ENCODE assay signal across 12 mouse cellular contexts in genomic region chr13:29549761-29550160, GRCm38 (mm10).
A peak's percentile ranks its signal among the peaks of the same experiment; 100 is the strongest.
DNase-seq lines count a peak whose midpoint lies in the region; ATAC-seq lines count a peak whose summit lies in the region.
"Had no signal": no experiment of that assay in that cellular context is flagged by ENCODE, and none has a peak within 500 bp of the region (broad histone marks: within the 10 kb centered on the region; RNA-seq: fewer than 3 reads in every experiment).

No protein-coding gene starts in this region.

- peaks cover 2% of the 10 kb centered on the region; the same call in 1 of the 2 replicates for H3K4me1 ChIP-seq in forebrain, embryonic 14.5 days (ENCODE audit: control insufficient read depth, insufficient read depth, low read length)
- no peaks in the 10 kb centered on the region for H3K4me1 ChIP-seq in forebrain, embryonic 12.5 days
- no peaks in the 10 kb centered on the region for H3K4me1 ChIP-seq in kidney, embryonic 15.5 days
- H3K4me1 ChIP-seq in heart, embryonic 16.5 days (ENCODE audit: control insufficient read depth, insufficient read depth, low read length) = peaks cover 3% of the 10 kb centered on the region; the same call in 1 of the 2 replicates

- H3K27ac ChIP-seq in forebrain, embryonic 14.5 days (ENCODE audit: low read depth, low read length) = no peak overlapping the region
- H3K27ac ChIP-seq in forebrain, embryonic 12.5 days = no peak overlapping the region
- H3K27ac ChIP-seq in kidney, embryonic 15.5 days = no peak overlapping the region
- H3K27ac ChIP-seq in heart, embryonic 16.5 days (ENCODE audit: low read length) = peak overlapping the region; percentile 64
- H3K27ac ChIP-seq: neural tube, embryonic 15.5 days had no signal

- no peak overlapping the region for H3K4me3 ChIP-seq in forebrain, embryonic 14.5 days (ENCODE audit: low read depth, low read length)
- H3K4me3 ChIP-seq in forebrain, embryonic 12.5 days (replicated peaks) = no peak overlapping the region
- H3K4me3 ChIP-seq in kidney, embryonic 15.5 days (replicated peaks) = no peak overlapping the region
- no peak overlapping the region for H3K4me3 ChIP-seq in heart, embryonic 16.5 days (ENCODE audit: low read length)
- H3K4me3 ChIP-seq: neural tube, embryonic 15.5 days had no signal

- no peaks in the 10 kb centered on the region for H3K9me3 ChIP-seq in forebrain, embryonic 14.5 days (replicated peaks; ENCODE audit: control insufficient read depth, low read length)
- H3K9me3 ChIP-seq in forebrain, embryonic 12.5 days = no peaks in the 10 kb centered on the region
- no peaks in the 10 kb centered on the region for H3K9me3 ChIP-seq in kidney, embryonic 15.5 days (replicated peaks)
- H3K9me3 ChIP-seq in heart, embryonic 16.5 days (replicated peaks; ENCODE audit: control insufficient read depth, low read length) = no peaks in the 10 kb centered on the region
- H3K9me3 ChIP-seq: neural tube, embryonic 15.5 days had no signal

- ATAC-seq in forebrain, embryonic 14.5 days = 0 out of 2 replicates have a peak, but pooled peaks have one; percentile 37
- ATAC-seq in forebrain, embryonic 12.5 days (ENCODE audit: low FRiP score) = no peak
- no peak for ATAC-seq in kidney, embryonic 15.5 days (replicated peaks; ENCODE audit: low FRiP score)
- ATAC-seq in heart, embryonic 16.5 days (replicated peaks; ENCODE audit: extremely low read depth, insufficient read depth, low FRiP score) = peak; percentile 63

- WGBS in forebrain, embryonic 14.5 days = 66% methylated on average over 2 of the region's 2 CpGs
- WGBS in forebrain, embryonic 12.5 days = 81% methylated on average over 2 of the region's 2 CpGs
- WGBS in kidney, embryonic 15.5 days = 49% methylated on average over 2 of the region's 2 CpGs
- 31% methylated on average over 2 of the region's 2 CpGs for WGBS in heart, embryonic 16.5 days

- no peaks in the 10 kb centered on the region for H3K36me3 ChIP-seq in forebrain, embryonic 14.5 days (ENCODE audit: control insufficient read depth, insufficient read depth, low read length)
- no peaks in the 10 kb centered on the region for H3K36me3 ChIP-seq in forebrain, embryonic 12.5 days (replicated peaks)
- H3K36me3 ChIP-seq in kidney, embryonic 15.5 days = no peaks in the 10 kb centered on the region
- H3K36me3 ChIP-seq in heart, embryonic 16.5 days (ENCODE audit: control insufficient read depth, insufficient read depth) = no peaks in the 10 kb centered on the region
- H3K36me3 ChIP-seq: neural tube, embryonic 15.5 days had no signal

- no peak for DNase-seq in forebrain, embryonic 14.5 days (ENCODE audit: low spot score)
- DNase-seq in kidney, adult 9 months = peak; percentile 52
- DNase-seq in NIH3T3 (ENCODE audit: low read depth) = peak; percentile 37
- no peak for DNase-seq in B cell, adult 2 months
- DNase-seq in embryo, embryonic 10.5 days (ENCODE audit: low spot score) = no peak
- DNase-seq: cerebellum, adult 9-10 months; right cerebral cortex, postnatal 25 days had no signal

- H3K4me2 ChIP-seq in forebrain, embryonic 14.5 days (ENCODE audit: low read length) = no peak overlapping the region
- no peak overlapping the region for H3K4me2 ChIP-seq in forebrain, embryonic 12.5 days
- H3K4me2 ChIP-seq in kidney, embryonic 15.5 days = no peak overlapping the region
- H3K4me2 ChIP-seq in heart, embryonic 16.5 days (ENCODE audit: low read depth, low read length) = no peak overlapping the region
- H3K4me2 ChIP-seq: liver, embryonic 11.5 days; neural tube, embryonic 15.5 days had no signal

- H3K27me3 ChIP-seq in forebrain, embryonic 14.5 days (replicated peaks; ENCODE audit: control insufficient read depth, insufficient read depth, low read length) = no peaks in the 10 kb centered on the region
- no peaks in the 10 kb centered on the region for H3K27me3 ChIP-seq in forebrain, embryonic 12.5 days
- H3K27me3 ChIP-seq in kidney, embryonic 15.5 days = no peaks in the 10 kb centered on the region
- H3K27me3 ChIP-seq in heart, embryonic 16.5 days (ENCODE audit: control insufficient read depth, insufficient read depth, low read length) = no peaks in the 10 kb centered on the region
- H3K27me3 ChIP-seq: neural tube, embryonic 15.5 days had no signal

- no peak overlapping the region for H3K9ac ChIP-seq in forebrain, embryonic 14.5 days (ENCODE audit: low read length)
- H3K9ac ChIP-seq in forebrain, embryonic 12.5 days = no peak overlapping the region
- no peak overlapping the region for H3K9ac ChIP-seq in kidney, embryonic 15.5 days
- no peak overlapping the region for H3K9ac ChIP-seq in heart, embryonic 16.5 days (ENCODE audit: low read length)
- H3K9ac ChIP-seq: neural tube, embryonic 15.5 days had no signal

Comparison
In these comparisons a context has a peak if more than half of its experiments do, and no peak if none do; other contexts are left out.
1. ATAC-seq: peak in forebrain, embryonic 14.5 days (single experiment) and heart, embryonic 16.5 days (single experiment); none in forebrain, embryonic 12.5 days (single experiment) and kidney, embryonic 15.5 days (single experiment).
2. DNase-seq: peak in kidney, adult 9 months (single experiment) and NIH3T3 (single experiment); none in forebrain, embryonic 14.5 days (single experiment), B cell, adult 2 months (0 of 2) and embryo, embryonic 10.5 days (single experiment).